Mouse (Mus musculus): ENCODE measurements around the gene Wipf1. TPM values are rescaled to one million over a fixed set of nuclear protein-coding genes. Genes with fewer than 3 reads are reported as not detected.
"Not testable (repeated sequence)": the region's sequence is repeated elsewhere in the genome, so short reads cannot be mapped to it uniquely, and the experiment has no call there.

Wipf1 gene
- polyA plus RNA-seq, 1 experiment from 2014 or later = 7.8 TPM

- Histone ChIP-seq H3K27ac (no peak overlapping the region), H3K4me1 (peaks cover 25% of the 10 kb centered on the region), H3K9me3 (no peaks in the 10 kb centered on the region), H3K36me3 (0 out of 2 replicates have a peak, but pooled peaks cover 4% of the 10 kb centered on the region), H3K27me3 (ENCODE audit: insufficient read depth, poor library complexity, severe bottlenecking) (no peaks in the 10 kb centered on the region), H3K4me3 (no peak overlapping the region)
- WGBS = 83% methylated on average over 2 of the region's 2 CpGs
- peak; percentile 38 for DNase-seq (ENCODE audit: low spot score)
Observed at GRCm38 (mm10) chr2:73513204-73513749, 16.3 kb downstream of the Wipf1 start.

GRCm38 (mm10) chr2:73512044-73512443 lies 17.5 kb downstream of the Wipf1 start:
- no peak for DNase-seq (ENCODE audit: low spot score)
- Histone ChIP-seq H3K4me1 (peaks cover 32% of the 10 kb centered on the region), H3K27ac (0 out of 2 replicates have a peak overlapping the region, but pooled peaks have one; percentile 7), H3K36me3 (0 out of 2 replicates have a peak, but pooled peaks cover 4% of the 10 kb centered on the region), H3K9me3 (no peaks in the 10 kb centered on the region), H3K27me3 (ENCODE audit: insufficient read depth, poor library complexity, severe bottlenecking) (no peaks in the 10 kb centered on the region), H3K4me3 (no peak overlapping the region)
- WGBS = 83% methylated on average over 3 of the region's 3 CpGs

GRCm38 (mm10) chr2:73510731-73511360 lies 18.7 kb downstream of the Wipf1 start:
- peaks cover 32% of the 10 kb centered on the region for H3K4me1 ChIP-seq

GRCm38 (mm10) chr2:73510025-73510288 lies 19.6 kb downstream of the Wipf1 start:
- H3K27me3 ChIP-seq (ENCODE audit: insufficient read depth, poor library complexity, severe bottlenecking) = no peaks in the 10 kb centered on the region
- DNase-seq (ENCODE audit: low spot score) = no peak
- H3K36me3 ChIP-seq = 0 out of 2 replicates have a peak, but pooled peaks cover 3% of the 10 kb centered on the region
- 55% methylated on average over 3 of the region's 3 CpGs for WGBS
- no peaks in the 10 kb centered on the region for H3K9me3 ChIP-seq
- no peak overlapping the region for H3K4me3 ChIP-seq
- H3K27ac ChIP-seq = peak overlapping the region; percentile 77
- peaks cover 30% of the 10 kb centered on the region for H3K4me1 ChIP-seq

More at GRCm38 (mm10) chr2:73510731-73511360, 18.7 kb downstream of the Wipf1 start:
- no peak for DNase-seq (ENCODE audit: low spot score)
- Histone ChIP-seq H3K36me3 (0 out of 2 replicates have a peak, but pooled peaks cover 3% of the 10 kb centered on the region), H3K4me3 (no peak overlapping the region), H3K27me3 (ENCODE audit: insufficient read depth, poor library complexity, severe bottlenecking) (no peaks in the 10 kb centered on the region), H3K27ac (no peak overlapping the region), H3K9me3 (no peaks in the 10 kb centered on the region)
- 75% methylated on average over 7 of the region's 7 CpGs for WGBS

- Histone ChIP-seq H3K27me3 (ENCODE audit: insufficient read depth, poor library complexity, severe bottlenecking) (no peaks in the 10 kb centered on the region), H3K4me3 (no peak overlapping the region), H3K4me1 (peaks cover 27% of the 10 kb centered on the region), H3K36me3 (0 out of 2 replicates have a peak, but pooled peaks cover 3% of the 10 kb centered on the region), H3K9me3 (no peaks in the 10 kb centered on the region), H3K27ac (peak overlapping the region; percentile 77)
- no peak for DNase-seq (ENCODE audit: low spot score)
- 50% methylated on average over 15 of the region's 15 CpGs for WGBS
Observed at GRCm38 (mm10) chr2:73509248-73510024, 20.1 kb downstream of the Wipf1 start.

- H3K27ac ChIP-seq = no peak overlapping the region
- 76% methylated on average over 7 of the region's 7 CpGs for WGBS
- DNase-seq (ENCODE audit: low spot score) = no peak
- no peaks in the 10 kb centered on the region for H3K9me3 ChIP-seq
- no peaks in the 10 kb centered on the region for H3K27me3 ChIP-seq (ENCODE audit: insufficient read depth, poor library complexity, severe bottlenecking)
- H3K4me3 ChIP-seq = no peak overlapping the region
- peaks cover 27% of the 10 kb centered on the region for H3K4me1 ChIP-seq
- H3K36me3 ChIP-seq = 0 out of 2 replicates have a peak, but pooled peaks cover 3% of the 10 kb centered on the region
Observed at GRCm38 (mm10) chr2:73507886-73508285, 21.6 kb downstream of the Wipf1 start.

GRCm38 (mm10) chr2:73506337-73506736 lies 23.2 kb downstream of the Wipf1 start:
- H3K27ac ChIP-seq; H3K4me3 ChIP-seq; DNase-seq (ENCODE audit: low spot score); H3K27me3 ChIP-seq (ENCODE audit: insufficient read depth, poor library complexity, severe bottlenecking); H3K9me3 ChIP-seq; H3K36me3 ChIP-seq: not testable (repeated sequence)
- H3K4me1 ChIP-seq = peaks cover 33% of the 10 kb centered on the region
- WGBS = 82% methylated on average over 4 of the region's 4 CpGs

- Histone ChIP-seq H3K4me1 (peaks cover 24% of the 10 kb centered on the region), H3K27ac (no peak overlapping the region), H3K36me3 (peaks cover 9% of the 10 kb centered on the region; the same call in 1 of the 2 replicates), H3K4me3 (no peak overlapping the region), H3K9me3 (no peaks in the 10 kb centered on the region), H3K27me3 (ENCODE audit: insufficient read depth, poor library complexity, severe bottlenecking) (no peaks in the 10 kb centered on the region)
- 82% methylated on average over 10 of the region's 10 CpGs for WGBS
- DNase-seq (ENCODE audit: low spot score) = no peak
Observed at GRCm38 (mm10) chr2:73502863-73503429, 26.6 kb downstream of the Wipf1 start.

GRCm38 (mm10) chr2:73500864-73501263 lies 28.7 kb downstream of the Wipf1 start:
- no peaks in the 10 kb centered on the region for H3K27me3 ChIP-seq (ENCODE audit: insufficient read depth, poor library complexity, severe bottlenecking)
- no peak overlapping the region for H3K27ac ChIP-seq
- peaks cover 31% of the 10 kb centered on the region for H3K4me1 ChIP-seq
- DNase-seq (ENCODE audit: low spot score) = no peak
- H3K36me3 ChIP-seq = peaks cover 7% of the 10 kb centered on the region; the same call in 1 of the 2 replicates
- WGBS = 51% methylated on average over 13 of the region's 13 CpGs
- H3K4me3 ChIP-seq = no peak overlapping the region
- H3K9me3 ChIP-seq = no peaks in the 10 kb centered on the region

- H3K4me3 ChIP-seq = no peak overlapping the region
- peaks cover 43% of the 10 kb centered on the region for H3K4me1 ChIP-seq
- H3K27me3 ChIP-seq (ENCODE audit: insufficient read depth, poor library complexity, severe bottlenecking) = no peaks in the 10 kb centered on the region
- H3K27ac ChIP-seq = no peak overlapping the region
- H3K9me3 ChIP-seq = no peaks in the 10 kb centered on the region
- peaks cover 7% of the 10 kb centered on the region; the same call in 1 of the 2 replicates for H3K36me3 ChIP-seq
- DNase-seq (ENCODE audit: low spot score) = no peak
Observed at GRCm38 (mm10) chr2:73498322-73498721, 31.2 kb downstream of the Wipf1 start.

GRCm38 (mm10) chr2:73497572-73497971 lies 32.0 kb downstream of the Wipf1 start:
- Histone ChIP-seq H3K27me3 (ENCODE audit: insufficient read depth, poor library complexity, severe bottlenecking) (no peaks in the 10 kb centered on the region), H3K4me3 (no peak overlapping the region), H3K9me3 (no peaks in the 10 kb centered on the region), H3K27ac (no peak overlapping the region), H3K4me1 (peaks cover 46% of the 10 kb centered on the region), H3K36me3 (peaks cover 7% of the 10 kb centered on the region; the same call in 1 of the 2 replicates)
- DNase-seq (ENCODE audit: low spot score) = no peak
- WGBS = 39% methylated on average over 3 of the region's 3 CpGs

GRCm38 (mm10) chr2:73496944-73497343 lies 32.6 kb downstream of the Wipf1 start:
- H3K27me3 ChIP-seq (ENCODE audit: insufficient read depth, poor library complexity, severe bottlenecking) = no peaks in the 10 kb centered on the region
- WGBS = 79% methylated on average over 9 of the region's 9 CpGs
- H3K36me3 ChIP-seq = 0 out of 2 replicates have a peak, but pooled peaks cover 2% of the 10 kb centered on the region
- no peaks in the 10 kb centered on the region for H3K9me3 ChIP-seq
- peaks cover 43% of the 10 kb centered on the region for H3K4me1 ChIP-seq
- no peak overlapping the region for H3K27ac ChIP-seq
- no peak for DNase-seq (ENCODE audit: low spot score)
- H3K4me3 ChIP-seq = no peak overlapping the region

GRCm38 (mm10) chr2:73496329-73496685 lies 33.2 kb downstream of the Wipf1 start:
- WGBS = 67% methylated on average over 4 of the region's 4 CpGs
- H3K27me3 ChIP-seq (ENCODE audit: insufficient read depth, poor library complexity, severe bottlenecking) = no peaks in the 10 kb centered on the region
- H3K4me3 ChIP-seq = no peak overlapping the region
- H3K4me1 ChIP-seq = peaks cover 49% of the 10 kb centered on the region
- H3K27ac ChIP-seq = peak overlapping the region; percentile 73
- H3K36me3 ChIP-seq = 0 out of 2 replicates have a peak, but pooled peaks cover 2% of the 10 kb centered on the region
- no peaks in the 10 kb centered on the region for H3K9me3 ChIP-seq
- no peak for DNase-seq (ENCODE audit: low spot score)
